Mouse (Mus musculus) neural tube, embryonic 13.5 days (tissue): ENCODE data around the gene Palb2. TPM values are rescaled to one million over a fixed set of nuclear protein-coding genes. Genes with fewer than 3 reads are reported as not detected.

ENCODE experiments used
- polyA plus RNA-seq: library from polyadenylated mRNA; unstranded; fragments of >200 nt; fragmentation: Nextera tagmentation; extraction: Ambion mirVana; gene quantifications from 2 replicates; pipeline ENCODE4 v1.2.1, GENCODE M21; 2015

Palb2 gene
- polyA plus RNA-seq, 1 experiment from 2014 or later, result 6.7 TPM

Other genes starting within 250 kb of the Palb2 start
- 20.5 and 20.8 TPM in 2 replicates for gene Cog7, start 151.3 kb downstream of the Palb2 start, polyA plus RNA-seq
- gene Gga2, start 111.8 kb downstream of the Palb2 start, polyA plus RNA-seq, result 50.9 and 63.7 TPM in 2 replicates
- 68.0 and 76.7 TPM in 2 replicates for gene Ubfd1, start 65.8 kb downstream of the Palb2 start, polyA plus RNA-seq
- gene Ears2, start 65.7 kb downstream of the Palb2 start, polyA plus RNA-seq, result 9.8 and 9.9 TPM in 2 replicates
- gene Ndufab1, start 31.1 kb downstream of the Palb2 start, polyA plus RNA-seq, result 715 and 766 TPM in 2 replicates
- gene Dctn5, start 56 bp upstream of the Palb2 start, polyA plus RNA-seq, result 162 and 168 TPM in 2 replicates
- 23.5 and 27.4 TPM in 2 replicates for gene Plk1, start 26.5 kb upstream of the Palb2 start, polyA plus RNA-seq
- 0.68 and 1.0 TPM in 2 replicates for gene Ern2, start 53.2 kb upstream of the Palb2 start, polyA plus RNA-seq
- gene Chp2, start 86.5 kb upstream of the Palb2 start, polyA plus RNA-seq, result 1.1 and 1.2 TPM in 2 replicates
- gene Prkcb, start 155.8 kb upstream of the Palb2 start, polyA plus RNA-seq, result 52.9 and 60.9 TPM in 2 replicates